Mouse (Mus musculus) liver, embryonic 18 days (tissue): ENCODE results near the gene Mtmr10. TPM values are rescaled to one million over a fixed set of nuclear protein-coding genes. Genes with fewer than 3 reads are reported as not detected.

Experiments
- polyA plus RNA-seq: library from polyadenylated mRNA; depleted of rRNA; stranded (reverse); fragments of >200 nt; gene quantifications from 2 replicates; pipeline ENCODE4 v1.2.3, GENCODE M21; 2012; rRNA removed

The Mtmr10 gene
- 6.9 and 7.6 TPM in 2 replicates for polyA plus RNA-seq

DNA sequence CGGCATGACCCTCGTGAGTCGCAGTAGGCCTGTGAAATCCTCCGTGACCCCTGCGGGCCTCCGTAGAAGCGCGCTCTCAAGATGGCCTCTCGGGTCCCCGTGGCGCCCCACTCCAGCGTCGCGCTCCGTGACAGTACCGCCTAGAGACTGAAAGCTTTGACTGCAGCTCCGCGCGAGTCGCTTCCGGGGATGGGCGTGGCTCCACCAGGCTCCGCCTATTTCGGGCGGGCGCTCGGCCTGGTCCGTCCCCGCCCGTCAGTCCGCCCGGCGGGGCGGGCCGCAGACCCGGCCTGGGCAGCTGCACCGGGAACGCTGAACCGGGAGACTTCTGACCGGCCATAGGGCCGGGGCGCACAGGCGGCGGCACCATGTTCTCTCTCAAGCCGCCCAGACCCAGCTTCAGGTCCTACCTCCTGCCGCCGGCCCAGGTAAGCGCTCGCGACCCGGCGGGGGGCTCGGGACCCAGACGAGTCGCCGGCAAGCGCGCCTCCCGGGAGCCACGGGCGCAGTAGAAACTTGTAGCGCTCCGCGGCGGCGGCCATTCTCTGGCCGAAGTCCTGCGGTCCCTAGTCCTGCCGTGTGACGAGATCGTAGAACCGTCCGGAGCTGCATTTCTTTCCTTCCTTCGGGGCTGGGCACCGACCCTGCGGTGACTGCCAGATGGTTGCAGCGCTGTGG, at the start of gene Mtmr10:
TSS of gene Mtmr10 (plus strand) at position 240 of the 678 bp plus-strand sequence.

DNA sequence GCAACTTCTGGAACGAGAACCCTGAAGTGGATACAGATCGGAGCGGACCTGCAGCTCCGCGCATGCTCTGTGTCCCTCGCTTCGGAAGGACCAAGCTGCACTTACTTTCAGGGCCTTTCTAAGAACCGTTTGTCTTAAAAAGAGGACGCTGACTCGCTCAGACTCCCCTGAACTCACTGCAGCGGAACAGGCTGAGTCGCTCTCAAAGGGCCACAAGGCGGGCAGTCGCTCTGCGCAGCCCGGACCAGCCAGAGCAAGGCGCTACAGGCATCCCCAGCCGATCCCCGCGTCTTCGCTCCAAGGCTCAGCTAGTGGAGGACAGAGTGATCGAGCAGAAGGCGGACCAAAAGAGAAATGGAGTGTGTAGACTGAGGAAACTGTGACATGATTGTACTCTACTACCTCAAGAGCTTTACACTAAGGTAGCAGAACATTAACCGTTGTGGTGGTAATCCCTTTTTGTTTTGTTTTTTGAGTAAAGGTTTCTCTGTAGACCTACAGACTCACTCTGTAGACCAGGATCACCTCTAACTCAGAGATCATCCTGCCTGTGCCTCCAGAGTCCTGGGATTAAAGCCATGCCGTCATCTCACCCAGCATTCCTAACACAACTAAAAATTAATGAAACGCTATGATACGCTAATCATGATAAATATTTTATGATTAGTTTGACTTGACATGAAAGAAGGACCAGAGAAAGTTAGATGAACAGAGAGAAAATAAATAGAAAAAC, 86.5 kb downstream of the Mtmr10 start, which contains the start of gene Fan1:
TSS of gene Fan1 (minus strand) at position 266 of the 733 bp plus-strand sequence.

Other genes with a start within 250 kb of the Mtmr10 start
- gene Trpm1, start 133.8 kb upstream of the Mtmr10 start, polyA plus RNA-seq: 0.12 and 0.14 TPM in 2 replicates
- gene Fan1, start 86.4 kb downstream of the Mtmr10 start, polyA plus RNA-seq: 0.97 TPM in 2 replicates
- gene Mphosph10, start 104.6 kb downstream of the Mtmr10 start, polyA plus RNA-seq: 7.7 and 8.2 TPM in 2 replicates
- 51.2 and 55.9 TPM in 2 replicates for gene Mcee, start 105.0 kb downstream of the Mtmr10 start, polyA plus RNA-seq
- gene Apba2, start 214.1 kb downstream of the Mtmr10 start, polyA plus RNA-seq: 0.02 and 0.05 TPM in 2 replicates